Mouse (Mus musculus) monocyte, adult 2 months (primary cell): ENCODE data around the gene Prss28.

ENCODE experiments used
- DNase-seq, 2 experiments: peaks; one replicate each; pipeline ENCODE4 v3.0.0; 2022; ENCODE audit warnings: low spot score in 2 of 2, low read depth in 1 of 2

Gene Prss28

GRCm38 (mm10) chr17:25340003-25340402 lies 31.6 kb downstream of the Prss28 start:
- no peak for DNase-seq

- DNase-seq = no peak
Observed at GRCm38 (mm10) chr17:25341490-25341889, 33.0 kb downstream of the Prss28 start.

DNA sequence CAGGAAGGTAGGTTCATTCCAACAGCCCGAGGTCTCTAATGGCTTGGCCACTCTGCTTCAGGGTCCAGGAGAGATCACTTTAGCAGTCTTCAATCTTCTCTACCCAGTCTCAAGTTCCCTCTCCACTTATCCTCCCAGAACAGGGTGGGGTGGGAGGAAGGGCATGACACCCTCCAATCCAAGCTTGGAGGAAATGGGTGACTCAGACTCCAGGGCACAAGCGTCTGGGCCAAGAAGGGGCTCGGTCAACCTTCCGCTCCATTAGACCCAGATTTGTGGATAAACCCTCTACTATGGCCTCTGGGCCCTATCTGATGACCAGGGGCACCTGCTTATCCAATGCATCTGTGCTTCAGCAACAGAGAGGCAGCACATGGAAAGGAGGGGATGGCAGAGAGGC lies 37.0 kb downstream of the Prss28 start, which contains the start of gene Tpsab1:
TSS of gene Tpsab1 (minus strand) at position 101 of the 400 bp plus-strand sequence.
- DNase-seq = no peak

GRCm38 (mm10) chr17:25361291-25361690 lies 52.8 kb downstream of the Prss28 start:
- DNase-seq = no peak
